Mouse (Mus musculus) MEL (cell line): ENCODE data around the gene Maml3. TPM values are rescaled to one million over a fixed set of nuclear protein-coding genes. Genes with fewer than 3 reads are reported as not detected.

ENCODE experiments used
- DNase-seq: peaks from one replicate; pipeline ENCODE4 v3.0.0; 2011; ENCODE audit warnings: low read depth, low spot score
- H3K27ac ChIP-seq: 2 replicates; pipeline ENCODE4 v1.5.1; 2012; ENCODE audit warnings: low read depth, mild to moderate bottlenecking, control low read depth, low read length, moderate library complexity; ENCODE audit not compliant: control insufficient read depth
- H3K27me3 ChIP-seq, 2 experiments: fragments of 150-350 bp in 1 of 2; sonication (generic) in 1 of 2; 2 replicates each; pipeline ENCODE4 v1.6.1; 2012; ENCODE audit warnings: low read length in 2 of 2, mild to moderate bottlenecking in 2 of 2, improper control_type of control experiment in 1 of 2, moderate library complexity in 1 of 2; ENCODE audit not compliant: insufficient read depth in 2 of 2, control insufficient read depth in 1 of 2
- H3K36me3 ChIP-seq, 2 experiments: 2 replicates each; pipeline ENCODE4 v1.6.1; 2012 to 2014; ENCODE audit warnings: low read length in 2 of 2, improper control_type of control experiment in 1 of 2, inconsistent platforms in 1 of 2, mild to moderate bottlenecking in 1 of 2; ENCODE audit not compliant: insufficient read depth in 2 of 2, control insufficient read depth in 1 of 2
- H3K4me1 ChIP-seq, 2 experiments: fragments of 150-350 bp in 1 of 2; sonication (generic) in 1 of 2; 2 replicates each; pipeline ENCODE4 v1.6.1; 2012; ENCODE audit warnings: low read length in 2 of 2, improper control_type of control experiment in 1 of 2, mild to moderate bottlenecking in 1 of 2; ENCODE audit not compliant: insufficient read depth in 2 of 2, control insufficient read depth in 1 of 2
- H3K4me3 ChIP-seq, 2 experiments: fragments of 150-350 bp in 1 of 2; sonication (generic) in 1 of 2; 2 replicates each; pipeline ENCODE4 v1.5.1; 2012; ENCODE audit warnings: low read depth in 2 of 2, low read length in 2 of 2, mild to moderate bottlenecking in 2 of 2, moderate library complexity in 2 of 2, control low read depth in 1 of 2, improper control_type of control experiment in 1 of 2; ENCODE audit not compliant: control insufficient read depth in 1 of 2, insufficient read depth in 1 of 2
- H3K79me2 ChIP-seq: 2 replicates; pipeline ENCODE4 v1.6.1; 2012; ENCODE audit warnings: mild to moderate bottlenecking, low read length, moderate library complexity; ENCODE audit not compliant: control insufficient read depth, poor library complexity, insufficient read depth
- H3K9ac ChIP-seq: 2 replicates; pipeline ENCODE4 v1.6.1; 2012; ENCODE audit warnings: low read depth, mild to moderate bottlenecking, control low read depth, low read length, moderate library complexity; ENCODE audit not compliant: control insufficient read depth, poor library complexity, severe bottlenecking
- H3K9me3 ChIP-seq: fragments of 150-350 bp; sonication (generic); replicated peaks from 2 replicates; pipeline ENCODE4 v1.6.1; 2012; ENCODE audit warnings: mild to moderate bottlenecking, low read length, improper control_type of control experiment, moderate library complexity; ENCODE audit not compliant: insufficient read depth
- CTCF ChIP-seq, 3 experiments: IDR thresholded peaks in 2 of 3; conservative IDR thresholded peaks in 1 of 3; 2 replicates each; pipeline ENCODE4 v1.5.1; 2011 to 2012; ENCODE audit warnings: low read length in 3 of 3, low read depth in 2 of 3, mild to moderate bottlenecking in 2 of 3, improper control_type of control experiment in 1 of 3, inconsistent platforms in 1 of 3, mixed read lengths in 1 of 3, moderate library complexity in 1 of 3; ENCODE audit not compliant: control insufficient read depth in 1 of 3, insufficient read depth in 1 of 3, poor library complexity in 1 of 3, severe bottlenecking in 1 of 3
- EP300 ChIP-seq, 2 experiments: IDR thresholded peaks; 2 replicates each; pipeline ENCODE4 v1.6.1; 2011; ENCODE audit warnings: improper control_type of control experiment in 2 of 2, low read length in 2 of 2, low read depth in 1 of 2, mild to moderate bottlenecking in 1 of 2
- GABPA ChIP-seq: IDR thresholded peaks from 2 replicates; pipeline ENCODE4 v1.6.1; 2012; ENCODE audit warnings: low read depth, mild to moderate bottlenecking, inconsistent platforms, low read length, improper control_type of control experiment, moderate library complexity
- MAFK ChIP-seq: IDR thresholded peaks from 2 replicates; pipeline ENCODE4 v1.6.1; 2011; ENCODE audit warnings: low read depth, mild to moderate bottlenecking, low read length, improper control_type of control experiment, borderline replicate concordance
- POLR2AphosphoS2 ChIP-seq: IDR thresholded peaks from 2 replicates; pipeline ENCODE4 v1.6.1; 2011; ENCODE audit warnings: low read length, improper control_type of control experiment
- POLR2AphosphoS5 ChIP-seq: IDR thresholded peaks from 2 replicates; pipeline ENCODE4 v1.6.1; 2012; ENCODE audit warnings: low read depth, borderline replicate concordance, mild to moderate bottlenecking, inconsistent platforms, low read length, moderate library complexity, mixed read lengths
- RCOR1 ChIP-seq: IDR thresholded peaks from 2 replicates; pipeline ENCODE4 v1.6.1; 2012; ENCODE audit warnings: low read depth, mild to moderate bottlenecking, inconsistent platforms, low read length, improper control_type of control experiment
- TCF12 ChIP-seq: IDR thresholded peaks from 2 replicates; pipeline ENCODE4 v1.6.1; 2014; ENCODE audit warnings: low read depth, mild to moderate bottlenecking, inconsistent platforms, low read length, improper control_type of control experiment, moderate library complexity
- UBTF ChIP-seq: IDR thresholded peaks from 2 replicates; pipeline ENCODE4 v1.6.1; 2012; ENCODE audit warnings: low read depth, mild to moderate bottlenecking, inconsistent platforms, low read length, improper control_type of control experiment, moderate library complexity, borderline replicate concordance; ENCODE audit not compliant: insufficient read depth
- USF1 ChIP-seq: IDR thresholded peaks from 2 replicates; pipeline ENCODE4 v1.6.1; 2014; ENCODE audit warnings: low read depth, mild to moderate bottlenecking, inconsistent platforms, low read length, improper control_type of control experiment, moderate library complexity
- USF2 ChIP-seq, 2 experiments: IDR thresholded peaks; 2 replicates each; pipeline ENCODE4 v1.6.1; 2011 to 2012; ENCODE audit warnings: improper control_type of control experiment in 2 of 2, low read length in 2 of 2, borderline replicate concordance in 1 of 2, inconsistent platforms in 1 of 2, low read depth in 1 of 2, mild to moderate bottlenecking in 1 of 2; ENCODE audit not compliant: insufficient read depth in 1 of 2
- ZC3H11A ChIP-seq: IDR thresholded peaks from 2 replicates; pipeline ENCODE4 v1.6.1; 2012; ENCODE audit warnings: low read depth, mild to moderate bottlenecking, inconsistent platforms, low read length, improper control_type of control experiment
- ZKSCAN1 ChIP-seq: IDR thresholded peaks from 2 replicates; pipeline ENCODE4 v1.6.1; 2012; ENCODE audit warnings: low read depth, mild to moderate bottlenecking, inconsistent platforms, low read length, improper control_type of control experiment, moderate library complexity
- polyA plus RNA-seq, 2 experiments: library from polyadenylated mRNA; stranded (reverse) in 1 of 2; unstranded in 1 of 2; fragments of >175 nt in 1 of 2; fragments of >200 nt in 1 of 2; gene quantifications; 2 replicates each; pipeline versions ENCODE4 v1.2.1 to v1.2.4; 2012; ENCODE audit warnings: low replicate concordance in 2 of 2, low read depth in 1 of 2; ENCODE audit not compliant: insufficient read length in 2 of 2, insufficient read depth in 1 of 2, missing spikeins in 1 of 2
- total RNA-seq: library from RNA; depleted of rRNA; stranded (reverse); fragments of 300-350 nt; gene quantifications from 2 replicates; pipeline ENCODE4 v1.2.3, GENCODE M21; 2012

The Maml3 gene
- total and polyA plus RNA-seq, 3 experiments: 2.0 to 4.1 TPM; not detected in 1

DNA sequence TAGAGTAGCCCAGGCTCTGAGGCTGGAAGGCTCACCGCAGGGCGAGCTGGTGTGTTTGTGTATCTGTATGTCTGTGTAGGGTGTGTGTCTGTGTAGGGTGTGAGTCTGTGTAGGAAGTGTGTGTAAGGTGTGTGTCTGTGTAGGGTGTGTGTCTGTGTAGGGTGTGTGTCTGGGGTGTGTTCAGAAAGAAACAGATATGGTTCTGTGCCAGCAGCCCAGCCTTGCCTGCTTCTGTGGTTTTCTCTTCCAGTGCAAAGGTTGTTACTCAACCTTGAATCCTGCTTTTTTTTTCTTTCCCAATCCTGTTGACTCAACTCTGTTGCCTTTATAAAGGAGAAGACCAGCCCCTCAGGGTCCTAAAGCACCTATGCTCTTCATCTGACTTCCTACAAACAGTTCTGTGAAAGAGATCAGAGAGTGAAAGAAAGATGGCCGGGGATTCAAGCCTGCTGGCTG is 444.0 kb downstream of the Maml3 start:
- TF ChIP-seq CTCF (IDR thresholded peaks at IDR 0.05 in 2 of 3, conservative IDR thresholded peaks at IDR 0.05 in 1 of 3; ENCODE audit: control insufficient read depth in 1 of 3, insufficient read depth in 1 of 3, low read depth in 2 of 3, low read length in 3 of 3, poor library complexity in 1 of 3, severe bottlenecking in 1 of 3) (no peak), ZKSCAN1 (no peak), UBTF (no peak), POLR2AphosphoS2 (no peak)
- H3K36me3 ChIP-seq: peaks cover 0 to 9% of the 10 kb centered on the region in 2 experiments; a peak in 2 of 4 replicates
- H3K4me1 ChIP-seq: peaks cover 6 to 24% of the 10 kb centered on the region in 2 experiments; a peak in 3 of 4 replicates
- H3K79me2 ChIP-seq: no peaks in the 10 kb centered on the region
- peak; percentile 40 for DNase-seq
- peak overlapping the region; percentile 46 to 60 for H3K4me3 ChIP-seq
- peak overlapping the region; percentile 53 for H3K9ac ChIP-seq
- H3K9me3 ChIP-seq: no peaks in the 10 kb centered on the region
- H3K27me3 ChIP-seq: no peaks in the 10 kb centered on the region
- H3K27ac ChIP-seq: peak overlapping the region; percentile 39; the same call in 1 of the 2 replicates

DNA sequence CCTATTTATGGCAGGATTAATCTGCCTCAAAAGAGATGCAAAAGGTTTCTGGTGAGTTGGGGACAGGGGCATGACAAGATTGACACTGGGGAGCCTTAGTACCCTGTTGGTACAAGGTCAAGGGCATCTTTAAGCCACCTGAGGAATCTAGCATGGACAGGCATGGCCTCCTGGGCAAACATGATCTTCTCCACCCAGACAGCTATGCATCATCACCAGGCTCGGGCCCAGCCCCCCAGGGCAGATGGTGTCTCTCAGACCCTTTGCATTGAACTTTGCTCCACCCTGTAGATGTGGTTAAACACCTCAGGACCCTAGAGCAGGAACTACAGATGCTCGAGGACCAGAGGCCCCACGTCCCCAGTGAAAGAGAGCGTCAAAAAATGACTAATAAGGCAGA is 444.8 kb downstream of the Maml3 start, which contains the start of gene Mgst2:
Gene Mgst2, plus strand, starts transcription at position 301 of the 400 bp plus-strand sequence.
- Histone ChIP-seq H3K4me1 (peaks cover 6 to 24% of the 10 kb centered on the region in 2 experiments; a peak in 3 of 4 replicates), H3K4me3 (peak within 1 kb of the TSS; percentile 46 to 60), H3K9me3 (no peaks in the 10 kb centered on the region), H3K27me3 (no peaks in the 10 kb centered on the region), H3K36me3 (peaks cover 0 to 9% of the 10 kb centered on the region in 2 experiments; a peak in 2 of 4 replicates), H3K79me2 (no peaks in the 10 kb centered on the region), H3K9ac (peak within 1 kb of the TSS; percentile 53), H3K27ac (peak within 1 kb of the TSS; percentile 39)
- no peak for TF ChIP-seq ZC3H11A
- no peak for TF ChIP-seq MAFK
- TF ChIP-seq RCOR1: no peak
- no peak for TF ChIP-seq UBTF
- no peak for TF ChIP-seq POLR2AphosphoS2
- TF ChIP-seq TCF12: no peak
- no peak for TF ChIP-seq EP300 (IDR thresholded peaks at IDR 0.05; ENCODE audit: low read depth in 1 of 2, low read length in 2 of 2)
- no peak for TF ChIP-seq GABPA
- no peak for TF ChIP-seq ZKSCAN1
- no peak for TF ChIP-seq USF1
- TF ChIP-seq USF2 (IDR thresholded peaks at IDR 0.05; ENCODE audit: borderline replicate concordance in 1 of 2, insufficient read depth in 1 of 2, low read depth in 1 of 2, low read length in 2 of 2): no peak
- TF ChIP-seq POLR2AphosphoS5: no peak
- TF ChIP-seq CTCF (IDR thresholded peaks at IDR 0.05 in 2 of 3, conservative IDR thresholded peaks at IDR 0.05 in 1 of 3; ENCODE audit: control insufficient read depth in 1 of 3, insufficient read depth in 1 of 3, low read depth in 2 of 3, low read length in 3 of 3, poor library complexity in 1 of 3, severe bottlenecking in 1 of 3): no peak
- no peak for DNase-seq
